Mouse (Mus musculus) midbrain, embryonic 15.5 days (tissue): ENCODE measurements at regions not wholly inside any gene's neighbourhood (a gene's known extent, or its start where the extent isn't known, plus 50 kb on each side); places are given as distances from the start of the nearest gene placed in this dataset. TPM values are rescaled to one million over a fixed set of nuclear protein-coding genes. Genes with fewer than 3 reads are reported as not detected.

Experiments used
- ATAC-seq: fragments of 200-750 bp; cut with Nextera tagmentation; replicated peaks from 2 replicates; pipeline ENCODE4 v1.8.0; 2017; ENCODE audit warnings: moderate TSS enrichment
- H3K27ac ChIP-seq: fragments of 300-500 bp; sonication (generic); 2 replicates; pipeline ENCODE4 v1.5.1; 2015; ENCODE audit warnings: mild to moderate bottlenecking, inconsistent platforms
- H3K27me3 ChIP-seq: fragments of 300-500 bp; sonication (generic); replicated peaks from 2 replicates; pipeline ENCODE4 v1.6.1; 2015; ENCODE audit warnings: inconsistent platforms
- H3K36me3 ChIP-seq: fragments of 300-500 bp; sonication (generic); replicated peaks from 2 replicates; pipeline ENCODE4 v1.6.1; 2015; ENCODE audit warnings: inconsistent platforms
- H3K4me1 ChIP-seq: fragments of 300-500 bp; sonication (generic); 2 replicates; pipeline ENCODE4 v1.6.1; 2015; ENCODE audit warnings: inconsistent platforms
- H3K4me2 ChIP-seq: fragments of 300-500 bp; sonication (generic); 2 replicates; pipeline ENCODE4 v1.6.1; 2015; ENCODE audit warnings: inconsistent platforms, mild to moderate bottlenecking, moderate library complexity
- H3K4me3 ChIP-seq: fragments of 300-500 bp; sonication (generic); 2 replicates; pipeline ENCODE4 v1.5.1; 2015; ENCODE audit warnings: mild to moderate bottlenecking, inconsistent platforms
- H3K9ac ChIP-seq: fragments of 300-500 bp; sonication (generic); 2 replicates; pipeline ENCODE4 v1.6.1; 2015; ENCODE audit warnings: mild to moderate bottlenecking, inconsistent platforms
- H3K9me3 ChIP-seq: fragments of 300-500 bp; sonication (generic); 2 replicates; pipeline ENCODE4 v1.6.1; 2016; ENCODE audit warnings: inconsistent platforms
- WGBS: fragments of 180-500 bp; shearing (Covaris S2); methylation state at CpG from one replicate; pipeline ENCODE4 v1.1.7; 2015; ENCODE audit warnings: mixed read lengths; 5-methylcytosine and 5-hydroxymethylcytosine counted together
- microRNA counts: library from miRNA; unstranded; fragments of <30 nt; microRNA quantifications from one replicate; lab custom pipeline; 2016
- microRNA-seq: library from miRNA; unstranded; fragments of <30 nt; microRNA quantifications from one replicate; pipeline ENCODE4, GENCODE M21; 2016

GRCm38 (mm10) chr8:64318524-64319219 is 112.6 kb upstream of the Tll1 start:
- H3K27ac ChIP-seq = no peak overlapping the region
- H3K9me3 ChIP-seq = no peaks in the 10 kb centered on the region
- H3K4me3 ChIP-seq = no peak overlapping the region
- no peak overlapping the region for H3K9ac ChIP-seq
- no peaks in the 10 kb centered on the region for H3K36me3 ChIP-seq
- no peaks in the 10 kb centered on the region for H3K27me3 ChIP-seq
- ATAC-seq = no peak
- H3K4me2 ChIP-seq = no peak overlapping the region
- WGBS = 54% methylated on average over 10 of the region's 10 CpGs
- H3K4me1 ChIP-seq = no peaks in the 10 kb centered on the region

DNA sequence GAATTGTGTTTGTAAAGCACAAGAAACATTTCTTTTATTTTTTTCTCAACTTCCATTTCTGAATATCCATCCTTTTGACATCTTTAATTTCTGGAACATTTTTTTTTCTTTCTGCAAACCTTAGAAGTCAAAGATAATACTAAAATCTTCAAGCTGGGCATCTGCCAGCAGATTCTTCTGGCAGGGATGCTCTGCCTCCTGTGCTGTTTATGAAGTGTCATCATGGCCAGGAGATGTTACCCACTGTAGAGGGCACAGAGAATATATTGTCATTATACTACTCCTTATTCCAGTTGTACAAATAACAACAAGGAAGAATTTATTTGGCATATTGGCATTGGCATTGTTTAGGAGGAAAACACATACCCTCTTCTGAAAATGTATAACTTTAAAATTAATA is 111.7 kb upstream of the Tll1 start:
- H3K36me3 ChIP-seq = no peaks in the 10 kb centered on the region
- no peak overlapping the region for H3K4me2 ChIP-seq
- no peaks in the 10 kb centered on the region for H3K9me3 ChIP-seq
- H3K4me1 ChIP-seq = no peaks in the 10 kb centered on the region
- H3K27ac ChIP-seq = no peak overlapping the region
- H3K4me3 ChIP-seq = no peak overlapping the region
- no peak for ATAC-seq
- no peak overlapping the region for H3K9ac ChIP-seq
- no peaks in the 10 kb centered on the region for H3K27me3 ChIP-seq

DNA sequence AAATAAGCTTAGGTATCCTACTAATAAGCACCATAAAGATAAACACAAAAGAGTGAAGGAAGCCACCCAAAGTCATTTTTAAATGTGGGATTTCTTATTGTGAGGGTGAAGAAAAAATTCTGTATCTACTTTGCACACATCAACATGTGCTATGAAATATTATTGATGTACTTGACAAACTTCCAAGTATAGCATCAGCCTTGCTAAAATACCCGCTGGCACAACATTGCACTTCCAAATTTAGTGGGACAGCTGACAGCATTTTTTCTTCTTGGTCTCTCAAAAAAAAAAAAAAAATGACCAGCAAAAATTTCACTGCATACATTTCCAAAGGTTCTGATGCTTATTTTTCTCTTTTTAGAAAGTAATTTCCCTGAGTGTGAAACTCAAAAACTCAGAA is 101.9 kb upstream of the Tll1 start:
- H3K36me3 ChIP-seq = no peaks in the 10 kb centered on the region
- no peaks in the 10 kb centered on the region for H3K27me3 ChIP-seq
- ATAC-seq = no peak
- WGBS = 93% methylated on average over 1 of the region's 1 CpGs
- H3K4me1 ChIP-seq = no peaks in the 10 kb centered on the region
- H3K27ac ChIP-seq = no peak overlapping the region
- H3K9me3 ChIP-seq = no peaks in the 10 kb centered on the region
- H3K4me2 ChIP-seq = no peak overlapping the region
- no peak overlapping the region for H3K9ac ChIP-seq
- H3K4me3 ChIP-seq = no peak overlapping the region

DNA sequence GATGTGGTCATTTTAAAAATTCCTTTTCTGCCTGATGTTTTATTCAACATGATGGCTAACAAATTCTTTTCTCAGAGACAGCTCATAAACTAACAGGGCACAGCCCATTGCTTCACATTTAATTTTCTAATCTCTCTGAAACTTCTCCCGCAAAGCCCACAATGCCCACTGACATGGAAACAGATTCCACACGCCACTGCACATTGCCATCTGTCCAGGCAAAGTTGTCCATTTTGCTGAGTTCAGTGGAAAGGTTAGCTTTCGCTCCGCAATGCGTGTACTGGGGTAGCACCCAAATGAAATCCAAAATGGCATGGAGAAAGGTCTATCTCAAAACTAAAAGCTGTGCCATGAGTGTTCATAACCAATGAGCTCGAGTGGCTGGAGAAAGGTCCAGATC is 76.7 kb upstream of the Tll1 start:
- Histone ChIP-seq H3K27ac (no peak overlapping the region), H3K4me2 (no peak overlapping the region), H3K9ac (no peak overlapping the region), H3K27me3 (no peaks in the 10 kb centered on the region), H3K4me3 (no peak overlapping the region), H3K4me1 (no peaks in the 10 kb centered on the region), H3K9me3 (no peaks in the 10 kb centered on the region), H3K36me3 (no peaks in the 10 kb centered on the region)
- ATAC-seq = no peak
- 77% methylated on average over 6 of the region's 6 CpGs for WGBS

DNA sequence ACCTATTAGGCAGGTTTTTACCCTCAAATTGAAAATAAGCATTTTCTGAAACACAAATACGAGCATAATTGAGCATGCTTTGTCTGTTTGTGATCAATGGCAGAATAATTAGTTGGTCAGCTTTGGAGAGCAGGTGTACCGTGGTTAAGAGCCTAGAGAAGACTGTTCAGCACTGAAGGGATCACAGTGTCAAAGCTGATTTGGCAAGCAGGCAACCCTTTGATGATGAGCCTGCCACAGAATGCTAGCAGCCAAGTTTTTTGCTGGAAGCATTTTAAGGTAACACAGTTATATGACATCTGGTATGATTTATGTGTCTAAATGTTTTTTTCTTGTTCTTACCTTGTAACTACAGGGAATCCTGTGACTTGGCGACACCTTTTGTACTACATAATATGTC is 75.5 kb upstream of the Tll1 start:
- H3K4me1 ChIP-seq = no peaks in the 10 kb centered on the region
- WGBS = 59% methylated on average over 3 of the region's 3 CpGs
- H3K4me2 ChIP-seq = no peak overlapping the region
- H3K27ac ChIP-seq = no peak overlapping the region
- no peaks in the 10 kb centered on the region for H3K36me3 ChIP-seq
- ATAC-seq = no peak
- H3K9ac ChIP-seq = no peak overlapping the region
- H3K27me3 ChIP-seq = no peaks in the 10 kb centered on the region
- no peaks in the 10 kb centered on the region for H3K9me3 ChIP-seq
- no peak overlapping the region for H3K4me3 ChIP-seq

- Histone ChIP-seq H3K4me3 (no peak overlapping the region), H3K27me3 (no peaks in the 10 kb centered on the region), H3K4me1 (no peaks in the 10 kb centered on the region), H3K9me3 (no peaks in the 10 kb centered on the region), H3K27ac (no peak overlapping the region), H3K9ac (no peak overlapping the region), H3K4me2 (no peak overlapping the region), H3K36me3 (no peaks in the 10 kb centered on the region)
- no peak for ATAC-seq
Observed at GRCm38 (mm10) chr8:64280391-64280790, 74.3 kb upstream of the Tll1 start.

GRCm38 (mm10) chr8:64276058-64276457 is 70.0 kb upstream of the Tll1 start:
- H3K9ac ChIP-seq = no peak overlapping the region
- no peak overlapping the region for H3K27ac ChIP-seq
- 80% methylated on average over 6 of the region's 6 CpGs for WGBS
- H3K4me2 ChIP-seq = no peak overlapping the region
- H3K27me3 ChIP-seq = no peaks in the 10 kb centered on the region
- H3K4me3 ChIP-seq = no peak overlapping the region
- H3K36me3 ChIP-seq = no peaks in the 10 kb centered on the region
- H3K4me1 ChIP-seq = no peaks in the 10 kb centered on the region
- H3K9me3 ChIP-seq = no peaks in the 10 kb centered on the region
- ATAC-seq = no peak

DNA sequence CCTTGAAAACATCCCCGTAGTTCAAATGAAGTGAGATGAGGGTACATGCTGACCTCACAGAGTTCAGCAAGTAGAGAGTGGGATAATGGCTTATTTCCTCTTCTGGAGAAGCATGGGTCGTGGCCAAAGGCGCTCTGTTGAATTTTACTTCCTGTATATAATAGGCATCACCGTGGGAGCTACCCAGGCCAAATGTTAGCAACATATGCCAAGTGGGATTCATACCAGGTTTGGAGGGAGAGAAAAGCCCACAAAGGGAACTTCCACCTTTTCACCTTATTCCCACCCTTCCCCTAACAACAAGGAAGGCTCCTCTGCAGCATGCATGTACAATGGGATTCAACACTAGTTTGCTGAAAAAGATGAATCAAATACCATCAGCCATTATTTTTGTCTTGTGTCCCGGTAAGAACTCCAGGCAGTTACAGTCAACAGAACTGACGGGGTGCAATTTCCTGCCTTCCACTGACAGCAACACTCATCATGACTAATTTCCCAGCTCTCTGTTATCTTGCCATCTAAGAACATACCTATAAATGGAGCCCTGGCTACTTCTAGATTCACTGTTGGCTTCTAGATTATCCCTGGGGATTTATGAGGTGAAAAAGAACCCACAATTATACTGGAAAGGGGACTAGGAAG is 59.4 kb upstream of the Tll1 start:
- Histone ChIP-seq H3K9me3 (no peaks in the 10 kb centered on the region), H3K9ac (no peak overlapping the region), H3K27ac (no peak overlapping the region), H3K4me2 (no peak overlapping the region), H3K36me3 (no peaks in the 10 kb centered on the region), H3K27me3 (no peaks in the 10 kb centered on the region), H3K4me3 (no peak overlapping the region), H3K4me1 (no peaks in the 10 kb centered on the region)
- no peak for ATAC-seq
- 83% methylated on average over 6 of the region's 6 CpGs for WGBS

MicroRNAs encoded in the stretch of these regions (microRNA counts, 519-probe panel; counts per million panel counts)
- 1,813 counts per million, percentile 12 among the panel's probes with 10 or more counts for microRNA mmu-miR-710 (lab: Ali Mortazavi, UCI)

Small RNAs in the stretch of these regions (microRNA-seq; reads per million reads assigned to microRNA genes)
- not detected for gene Mir710
